5 mouse cellular contexts compared by ENCODE assay signal in the genomic region with DNA sequence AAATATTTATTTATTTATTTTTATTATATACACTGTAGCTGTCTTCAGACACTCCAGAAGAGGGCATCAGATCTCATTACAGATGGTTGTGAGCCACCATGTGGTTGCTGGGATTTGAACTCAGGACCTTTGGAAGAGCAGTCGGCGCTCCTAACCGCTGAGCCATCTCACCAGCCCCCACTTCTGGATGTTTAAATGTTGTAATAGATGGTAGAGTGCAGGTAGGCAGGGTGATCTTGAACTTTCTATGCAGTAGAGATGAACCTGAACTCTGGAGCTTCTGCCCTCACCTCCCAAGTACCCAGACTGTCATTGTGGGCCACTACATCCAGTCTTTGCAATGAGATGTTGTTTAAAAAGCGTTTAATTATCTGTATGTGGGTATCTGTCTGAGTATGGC. TPM values are rescaled to one million over a fixed set of nuclear protein-coding genes. Genes with fewer than 3 reads are reported as not detected.
DNase-seq lines count a peak whose midpoint lies in the region; ATAC-seq and TF ChIP-seq lines count a peak whose summit lies in the region.
"Not testable (repeated sequence)": the region's sequence is repeated elsewhere in the genome, so short reads cannot be mapped to it uniquely, and the experiment has no call there.

No protein-coding gene starts in this region.

- H3K4me1 ChIP-seq in CH12.LX (ENCODE audit: control insufficient read depth in 1 of 2, insufficient read depth in 2 of 2); MEL (ENCODE audit: control insufficient read depth in 1 of 2, insufficient read depth in 2 of 2, low read length in 2 of 2); lung, embryonic 16.5 days (replicated peaks; ENCODE audit: control insufficient read depth, insufficient read depth, low read length): not testable (repeated sequence)
- peaks cover 12% of the 10 kb centered on the region for H3K4me1 ChIP-seq in forebrain, embryonic 13.5 days

- TF ChIP-seq POLR2A in CH12.LX (IDR thresholded peaks at IDR 0.05; ENCODE audit: low read depth, low read length); MEL (IDR thresholded peaks at IDR 0.05; ENCODE audit: control insufficient read depth in 1 of 2, insufficient read depth in 1 of 2, low read depth in 1 of 2, low read length in 2 of 2, poor library complexity in 1 of 2): not testable (repeated sequence)

- H3K27ac ChIP-seq in CH12.LX (ENCODE audit: insufficient read depth, low read depth); MEL (ENCODE audit: control insufficient read depth, low read depth, low read length); forebrain, embryonic 13.5 days; gastrocnemius, adult 2 months; lung, embryonic 16.5 days (ENCODE audit: low read length): not testable (repeated sequence)

- not testable (repeated sequence) for H3K36me3 ChIP-seq in CH12.LX (replicated peaks in 1 of 2; ENCODE audit: control insufficient read depth in 1 of 2, insufficient read depth in 1 of 2, low read length in 1 of 2); MEL (ENCODE audit: control insufficient read depth in 1 of 2, insufficient read depth in 2 of 2, low read length in 2 of 2); forebrain, embryonic 13.5 days (ENCODE audit: poor library complexity, severe bottlenecking); lung, embryonic 16.5 days (ENCODE audit: control insufficient read depth, insufficient read depth, low read length)

- not testable (repeated sequence) for TF ChIP-seq CTCF in CH12.LX (conservative IDR thresholded peaks at IDR 0.05 in 1 of 2, IDR thresholded peaks at IDR 0.05 in 1 of 2; ENCODE audit: low read depth in 2 of 2, low read length in 2 of 2); MEL (IDR thresholded peaks at IDR 0.05 in 2 of 3, conservative IDR thresholded peaks at IDR 0.05 in 1 of 3; ENCODE audit: control insufficient read depth in 1 of 3, insufficient read depth in 1 of 3, low read depth in 2 of 3, low read length in 3 of 3, poor library complexity in 1 of 3, severe bottlenecking in 1 of 3); gastrocnemius, adult 2 months (IDR thresholded peaks at IDR 0.05)

- ATAC-seq in forebrain, embryonic 13.5 days, result 0 out of 2 replicates have a peak, but pooled peaks have one; percentile 3
- ATAC-seq in lung, embryonic 16.5 days (ENCODE audit: low read depth), result not testable (repeated sequence)

- not testable (repeated sequence) for H3K27me3 ChIP-seq in CH12.LX (replicated peaks); MEL (ENCODE audit: control insufficient read depth in 1 of 2, insufficient read depth in 2 of 2, low read length in 2 of 2); forebrain, embryonic 13.5 days; lung, embryonic 16.5 days (ENCODE audit: control insufficient read depth, insufficient read depth, low read depth, low read length)

- not testable (repeated sequence) for H3K9ac ChIP-seq in CH12.LX (ENCODE audit: insufficient read depth, low read depth); MEL (ENCODE audit: control insufficient read depth, low read depth, low read length, poor library complexity, severe bottlenecking); forebrain, embryonic 13.5 days
- H3K9ac ChIP-seq in lung, embryonic 16.5 days (ENCODE audit: low read length), result 0 out of 2 replicates have a peak overlapping the region, but pooled peaks have one; percentile 14

- not testable (repeated sequence) for H3K4me3 ChIP-seq in CH12.LX (replicated peaks in 1 of 3; ENCODE audit: low read depth in 2 of 3, low read length in 2 of 3, poor library complexity in 1 of 3); forebrain, embryonic 13.5 days; gastrocnemius, adult 2 months; lung, embryonic 16.5 days (ENCODE audit: low read length)
- H3K4me3 ChIP-seq in MEL (ENCODE audit: control insufficient read depth in 1 of 2, insufficient read depth in 1 of 2, low read depth in 2 of 2, low read length in 2 of 2), result peak overlapping the region in 1 of 2 experiments; percentile 28; a peak in 1 of 4 replicates

- not testable (repeated sequence) for H3K4me2 ChIP-seq in CH12.LX (ENCODE audit: insufficient read depth, low read depth, poor library complexity, severe bottlenecking); forebrain, embryonic 13.5 days; lung, embryonic 16.5 days (ENCODE audit: low read depth, low read length)

- not testable (repeated sequence) for H3K79me2 ChIP-seq in CH12.LX (replicated peaks; ENCODE audit: control insufficient read depth, extremely low read depth, insufficient read depth, poor library complexity, severe bottlenecking); MEL (ENCODE audit: control insufficient read depth, insufficient read depth, low read length, poor library complexity)

- intact Hi-C loops in gastrocnemius, adult 2 months (cut with DNase I), result loop anchor here (1.0 kb wide), 2 partner anchors 32 to 74 kb away; no protein-coding TSS in a partner anchor

- TF ChIP-seq EP300 in CH12.LX (IDR thresholded peaks at IDR 0.05; ENCODE audit: low read length); MEL (IDR thresholded peaks at IDR 0.05; ENCODE audit: low read depth in 1 of 2, low read length in 2 of 2): not testable (repeated sequence)

- dilution Hi-C loops in CH12.LX (cut with MboI; ENCODE audit: extremely low pct_ligation_motif_present, extremely low pct_unique_long_range_greater_than_20kb, low sequenced_read_pairs), result not testable (repeated sequence)

- not testable (repeated sequence) for DNase-seq in CH12.LX (ENCODE audit: extremely low read depth); MEL (ENCODE audit: low read depth, low spot score)
- DNase-seq in gastrocnemius, adult 2 months, result peak; percentile 0

- WGBS in forebrain, embryonic 13.5 days, result 70% methylated on average over 4 of the region's 4 CpGs
- WGBS in lung, embryonic 16.5 days, result 62% methylated on average over 4 of the region's 4 CpGs

- H3K9me3 ChIP-seq in CH12.LX (replicated peaks; ENCODE audit: low read length); MEL (replicated peaks; ENCODE audit: insufficient read depth, low read length); forebrain, embryonic 13.5 days (replicated peaks); lung, embryonic 16.5 days (ENCODE audit: control insufficient read depth, low read length): not testable (repeated sequence)

- in situ Hi-C loops in CH12.LX (cut with MboI; ENCODE audit: low pct_ligation_motif_present, low pct_unique_long_range_greater_than_20kb, low sequenced_read_pairs), result loop anchor here (5.0 kb wide), 1 partner anchor 76 kb away; the partner anchor contains the start of genes Ptrh1 and Ttc16

- TF ChIP-seq RAD21 in CH12.LX (IDR thresholded peaks at IDR 0.05; ENCODE audit: low read depth, low read length); MEL (IDR thresholded peaks at IDR 0.05; ENCODE audit: low read depth, low read length): not testable (repeated sequence)

TF ChIP-seq in CH12.LX, 34 proteins besides CTCF, POLR2A, EP300 and RAD21:
- TF ChIP-seq TBP (conservative IDR thresholded peaks at IDR 0.05; ENCODE audit: low read depth, low read length), result 0 out of 2 replicates have a peak, but pooled peaks have one; percentile 31

TF ChIP-seq in MEL, 35 proteins besides CTCF, POLR2A, EP300 and RAD21:
- peak; percentile 94 for TF ChIP-seq TBP (IDR thresholded peaks at IDR 0.05; ENCODE audit: low read depth, low read length)
TF ChIP-seq in MEL: peak in this region for 1; not testable (repeated sequence) for 34.

RNA-seq across cellular contexts. Expression of gene Stxbp1, which starts 6.7 kb away (rescaled TPM):
- total RNA-seq in CH12.LX (2012; rRNA removed) (1.4 and 2.5 TPM in 2 replicates), CH12.LX (2014; rRNA removed) (1.5 and 1.6 TPM in 2 replicates), MEL (2012; rRNA removed) (7.1 and 8.2 TPM in 2 replicates)
- polyA plus RNA-seq in CH12.LX (2012; ENCODE audit: insufficient read length, low read depth) (8.3 and 10.4 TPM in 2 replicates), MEL (2012; ENCODE audit: insufficient read depth in 1 of 2, insufficient read length in 2 of 2, low read depth in 1 of 2, low replicate concordance in 2 of 2, missing spikeins in 1 of 2) (10 to 100 TPM in 1 of 2 experiments, not detected in 1; 33.2 TPM)
- 97.5 and 109 TPM in 2 replicates for polyA plus RNA-seq in forebrain, embryonic 13.5 days (2015; fragmentation: Nextera tagmentation; extraction: Ambion mirVana)
- 1 to 10 TPM; 2.0 to 3.9 TPM for total RNA-seq in gastrocnemius, adult 2 months (2021)
- polyA plus RNA-seq in lung, embryonic 16.5 days (2015; fragmentation: Nextera tagmentation; extraction: Ambion mirVana), result 21.9 and 24.1 TPM in 2 replicates

RNA-seq across cellular contexts. Expression of gene Fam129b, which starts 22.2 kb away (rescaled TPM):
- total RNA-seq in CH12.LX (2012; rRNA removed) (0.55 and 0.80 TPM in 2 replicates), CH12.LX (2014; rRNA removed) (0.19 and 0.26 TPM in 2 replicates), MEL (2012; rRNA removed) (11.5 and 17.5 TPM in 2 replicates)
- polyA plus RNA-seq in CH12.LX (2012; ENCODE audit: insufficient read length, low read depth) (0.49 and 0.50 TPM in 2 replicates), MEL (2012; ENCODE audit: insufficient read depth in 1 of 2, insufficient read length in 2 of 2, low read depth in 1 of 2, low replicate concordance in 2 of 2, missing spikeins in 1 of 2) (10 to 100 TPM in 1 of 2 experiments, not detected in 1; 20.0 TPM)
- polyA plus RNA-seq in forebrain, embryonic 13.5 days (2015; fragmentation: Nextera tagmentation; extraction: Ambion mirVana), result 21.1 and 23.7 TPM in 2 replicates
- total RNA-seq in gastrocnemius, adult 2 months (2021), result 1 to 10 TPM; 4.8 to 7.2 TPM
- polyA plus RNA-seq in lung, embryonic 16.5 days (2015; fragmentation: Nextera tagmentation; extraction: Ambion mirVana), result 133 and 141 TPM in 2 replicates

Comparison
In these comparisons a context has a peak if more than half of its experiments do, and no peak if none do; other contexts are left out.
1. RNA of gene Fam129b, which starts 22.2 kb away (polyA plus RNA-seq): 20.0 TPM in MEL, 133 to 141 TPM in lung, embryonic 16.5 days and 21.1 to 23.7 TPM in forebrain, embryonic 13.5 days; 0.49 to 0.50 TPM in CH12.LX; every median in the first group is over 10 times any median in the second.